Mouse (Mus musculus) megakaryocyte, embryonic 14.5 days (primary cell): ENCODE data around the gene Itpk1.

ENCODE experiments used
- FLI1 ChIP-seq: IDR thresholded peaks from 2 replicates; pipeline ENCODE4 v1.6.1; 2012; ENCODE audit warnings: low read length, inconsistent platforms, mixed read lengths
- GATA1 ChIP-seq: IDR thresholded peaks from 3 replicates; pipeline ENCODE4 v1.6.1; 2012; ENCODE audit warnings: mixed read lengths, low read length, inconsistent platforms, borderline replicate concordance

DNA sequence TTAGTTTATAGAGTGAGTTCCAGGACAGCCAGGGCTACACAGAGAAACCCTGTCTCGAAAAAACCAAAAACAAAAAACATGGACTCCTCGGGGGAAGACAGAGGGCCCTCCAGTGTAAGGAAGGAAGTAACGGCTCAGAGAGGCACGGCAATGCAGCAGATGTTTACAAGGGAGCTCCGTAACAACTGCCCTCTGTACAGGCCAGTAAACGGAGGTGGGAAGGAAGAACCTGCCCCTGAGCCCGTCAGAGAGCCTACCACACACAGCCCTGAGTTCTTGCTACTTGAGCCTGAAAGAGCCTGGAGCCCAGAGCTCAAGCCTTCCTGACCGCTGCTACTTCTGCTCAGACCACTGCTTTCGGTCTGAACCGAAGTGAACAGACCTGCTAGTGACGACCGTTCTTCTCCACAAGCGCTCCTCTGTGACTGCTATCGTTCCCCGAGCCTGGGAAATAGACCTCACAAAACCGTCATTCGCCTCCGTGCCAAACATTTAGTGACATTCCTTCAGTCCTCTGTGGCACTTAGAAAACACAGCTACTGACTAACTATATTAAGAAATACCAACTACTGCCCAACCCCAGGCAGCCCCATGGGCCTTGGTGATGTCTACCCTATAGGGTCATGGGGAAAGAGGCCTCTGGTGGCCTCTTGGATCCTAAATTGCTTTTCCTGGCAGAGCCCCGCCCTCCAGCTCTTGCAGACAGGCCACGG, 8.6 kb upstream of the Itpk1 start:
- TF ChIP-seq GATA1 (no peak), FLI1 (no peak)
